Comparison of ENCODE assay signal across 8 mouse cellular contexts in the genomic region with DNA sequence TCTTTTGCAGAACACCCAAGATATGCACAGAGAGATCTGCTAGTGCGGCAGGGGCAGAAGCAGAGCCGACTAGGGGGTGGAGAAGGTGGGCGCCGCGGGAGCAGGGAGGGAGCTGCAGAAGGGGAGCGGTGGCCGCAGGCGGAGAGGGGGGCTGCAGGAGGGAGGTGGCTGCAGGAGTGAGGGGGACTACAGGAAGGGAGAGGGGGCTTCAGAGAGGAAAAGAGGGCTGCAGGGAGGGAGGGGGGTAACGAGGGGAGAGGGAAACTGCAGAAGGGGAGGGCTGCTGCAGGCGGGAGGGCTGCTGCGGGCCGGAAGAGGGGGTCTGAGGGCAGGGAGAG. TPM values are rescaled to one million over a fixed set of nuclear protein-coding genes. Genes with fewer than 3 reads are reported as not detected.
A peak's percentile ranks its signal among the peaks of the same experiment; 100 is the strongest.
DNase-seq lines count a peak whose midpoint lies in the region; ATAC-seq and TF ChIP-seq lines count a peak whose summit lies in the region.

No protein-coding gene starts in this region.

- peak overlapping the region; percentile 90 for H3K4me2 ChIP-seq in neural tube, embryonic 11.5 days (ENCODE audit: low read depth)
- H3K4me2 ChIP-seq in intestine, postnatal 0 days (replicated peaks; ENCODE audit: low read depth) = peak overlapping the region; percentile 94

- no peaks in the 10 kb centered on the region for H3K27me3 ChIP-seq in neural tube, embryonic 11.5 days (ENCODE audit: control insufficient read depth, insufficient read depth, low read length)
- H3K27me3 ChIP-seq in intestine, postnatal 0 days (replicated peaks; ENCODE audit: control insufficient read depth, insufficient read depth, low read length) = no peaks in the 10 kb centered on the region

- H3K9ac ChIP-seq in neural tube, embryonic 11.5 days (ENCODE audit: low read length) = peak overlapping the region; percentile 87
- H3K9ac ChIP-seq in intestine, postnatal 0 days (ENCODE audit: low read depth, low read length) = peak overlapping the region; percentile 57

- WGBS in neural tube, embryonic 11.5 days = 0% methylated on average over 12 of the region's 12 CpGs
- WGBS in intestine, postnatal 0 days = 2% methylated on average over 12 of the region's 12 CpGs
- under 1% methylated on average over 12 of the region's 12 CpGs for WGBS in olfactory bulb, adult 2 months

- TF ChIP-seq POLR2A in olfactory bulb, adult 2 months (IDR thresholded peaks at IDR 0.05; ENCODE audit: insufficient read depth, low read depth, low read length) = no peak

- DNase-seq in cerebellum, adult 11-12 months = peak; percentile 51
- no peak for DNase-seq in cerebellum, adult 8-10 months
- DNase-seq in neural tube, embryonic 11.5 days (ENCODE audit: low spot score) = no peak
- DNase-seq in neural tube, embryonic 10.5 days (ENCODE audit: extremely low spot score, low spot score) = no peak
- DNase-seq in frontal cortex, postnatal 25 days (ENCODE audit: low spot score in 2 of 2) = no peak
- no peak for DNase-seq in layer of hippocampus, adult 8-10 months (ENCODE audit: low spot score in 2 of 2)

- ATAC-seq in neural tube, embryonic 11.5 days (ENCODE audit: insufficient read depth, low FRiP score, low TSS enrichment) = peak; percentile 33; the same call in 1 of the 2 replicates
- no peak for ATAC-seq in intestine, postnatal 0 days

- H3K9me3 ChIP-seq in neural tube, embryonic 11.5 days (ENCODE audit: control insufficient read depth, low read length) = no peaks in the 10 kb centered on the region
- H3K9me3 ChIP-seq in intestine, postnatal 0 days (ENCODE audit: control insufficient read depth) = no peaks in the 10 kb centered on the region

- no peak for TF ChIP-seq CTCF in intestine, postnatal 0 days (IDR thresholded peaks at IDR 0.05; ENCODE audit: low read depth)
- no peak for TF ChIP-seq CTCF in olfactory bulb, adult 2 months (IDR thresholded peaks at IDR 0.05; ENCODE audit: insufficient read depth, low read depth, low read length)

- peak overlapping the region; percentile 75 for H3K4me3 ChIP-seq in neural tube, embryonic 11.5 days (ENCODE audit: low read depth, low read length)
- peak overlapping the region; percentile 72 for H3K4me3 ChIP-seq in intestine, postnatal 0 days (ENCODE audit: low read depth, low read length)
- peak overlapping the region; percentile 64 for H3K4me3 ChIP-seq in olfactory bulb, adult 2 months (ENCODE audit: insufficient read depth, low read depth, low read length)

- H3K4me1 ChIP-seq in neural tube, embryonic 11.5 days (ENCODE audit: control insufficient read depth, insufficient read depth, low read length) = peaks cover 9% of the 10 kb centered on the region
- 0 out of 2 replicates have a peak, but pooled peaks cover 3% of the 10 kb centered on the region for H3K4me1 ChIP-seq in intestine, postnatal 0 days (replicated peaks; ENCODE audit: control insufficient read depth, insufficient read depth, low read length)
- peaks cover 9% of the 10 kb centered on the region for H3K4me1 ChIP-seq in olfactory bulb, adult 2 months (ENCODE audit: control insufficient read depth, insufficient read depth, low read length)

- peak overlapping the region; percentile 84 for H3K27ac ChIP-seq in neural tube, embryonic 11.5 days (ENCODE audit: low read depth, low read length)
- H3K27ac ChIP-seq in intestine, postnatal 0 days (ENCODE audit: low read depth, low read length) = no peak overlapping the region
- no peak overlapping the region for H3K27ac ChIP-seq in olfactory bulb, adult 2 months (ENCODE audit: insufficient read depth, low read depth, low read length)

- H3K36me3 ChIP-seq in neural tube, embryonic 11.5 days (ENCODE audit: control insufficient read depth, insufficient read depth, low read length) = peaks cover 14% of the 10 kb centered on the region
- H3K36me3 ChIP-seq in intestine, postnatal 0 days (ENCODE audit: control insufficient read depth, insufficient read depth) = peaks cover 38% of the 10 kb centered on the region; the same call in 1 of the 2 replicates

RNA-seq across cellular contexts. Expression of gene Zfp61, which starts 2.4 kb away (rescaled TPM):
- 34.4 and 40.9 TPM in 2 replicates for polyA plus RNA-seq in neural tube, embryonic 11.5 days (2014; fragmentation: Nextera tagmentation; extraction: Ambion mirVana)
- 4.6 and 5.1 TPM in 2 replicates for polyA plus RNA-seq in intestine, postnatal 0 days (2015; fragmentation: Nextera tagmentation; extraction: Ambion mirVana)
- not detected in 2 replicates for polyA plus RNA-seq in olfactory bulb, adult 2 months (2012; ENCODE audit: insufficient read depth, insufficient read length, low replicate concordance, missing spikeins)
- total RNA-seq in layer of hippocampus, adult 8-10 months (2022) = 10 to 100 TPM; 19.3 to 30.5 (median 24.7) TPM

RNA-seq across cellular contexts. Expression of gene Zfp94, which starts 17.9 kb away (rescaled TPM):
- polyA plus RNA-seq in neural tube, embryonic 11.5 days (2014; fragmentation: Nextera tagmentation; extraction: Ambion mirVana) = 12.2 and 16.5 TPM in 2 replicates
- 3.1 and 3.2 TPM in 2 replicates for polyA plus RNA-seq in intestine, postnatal 0 days (2015; fragmentation: Nextera tagmentation; extraction: Ambion mirVana)
- polyA plus RNA-seq in olfactory bulb, adult 2 months (2012; ENCODE audit: insufficient read depth, insufficient read length, low replicate concordance, missing spikeins) = not detected in 2 replicates
- total RNA-seq in layer of hippocampus, adult 8-10 months (2022) = 10 to 100 TPM; 14.4 to 18.3 (median 15.6) TPM

RNA-seq across cellular contexts. Expression of gene Zfp93, which starts 28.4 kb away (rescaled TPM):
- 8.1 and 9.2 TPM in 2 replicates for polyA plus RNA-seq in neural tube, embryonic 11.5 days (2014; fragmentation: Nextera tagmentation; extraction: Ambion mirVana)
- 2.2 and 3.2 TPM in 2 replicates for polyA plus RNA-seq in intestine, postnatal 0 days (2015; fragmentation: Nextera tagmentation; extraction: Ambion mirVana)
- not detected in 2 replicates for polyA plus RNA-seq in olfactory bulb, adult 2 months (2012; ENCODE audit: insufficient read depth, insufficient read length, low replicate concordance, missing spikeins)
- total RNA-seq in layer of hippocampus, adult 8-10 months (2022) = 10 to 100 TPM; 12.4 to 20.1 (median 13.8) TPM

RNA-seq across cellular contexts. Expression of gene Tescl, which starts 35.1 kb away (rescaled TPM):
- not detected in 2 replicates for polyA plus RNA-seq in neural tube, embryonic 11.5 days (2014; fragmentation: Nextera tagmentation; extraction: Ambion mirVana)
- polyA plus RNA-seq in intestine, postnatal 0 days (2015; fragmentation: Nextera tagmentation; extraction: Ambion mirVana) = 0.18 TPM in 1 of 2 replicates, not detected in the other
- polyA plus RNA-seq in olfactory bulb, adult 2 months (2012; ENCODE audit: insufficient read depth, insufficient read length, low replicate concordance, missing spikeins) = not detected in 2 replicates
- not detected for total RNA-seq in layer of hippocampus, adult 8-10 months (2022)

RNA-seq across cellular contexts. Expression of gene Zfp108, which starts 44.0 kb away (rescaled TPM):
- polyA plus RNA-seq in neural tube, embryonic 11.5 days (2014; fragmentation: Nextera tagmentation; extraction: Ambion mirVana) = 3.4 and 3.7 TPM in 2 replicates
- polyA plus RNA-seq in intestine, postnatal 0 days (2015; fragmentation: Nextera tagmentation; extraction: Ambion mirVana) = 0.86 and 0.98 TPM in 2 replicates
- polyA plus RNA-seq in olfactory bulb, adult 2 months (2012; ENCODE audit: insufficient read depth, insufficient read length, low replicate concordance, missing spikeins) = not detected in 2 replicates
- total RNA-seq in layer of hippocampus, adult 8-10 months (2022) = 10 to 100 TPM in 1 of 4 experiments, 1 to 10 TPM in 3; 8.0 to 10.2 (median 9.0) TPM
